Mouse (Mus musculus): ENCODE results near the gene Ctss.
"Not testable (repeated sequence)": the region's sequence is repeated elsewhere in the genome, so short reads cannot be mapped to it uniquely, and the experiment has no call there.

The Ctss gene

DNA sequence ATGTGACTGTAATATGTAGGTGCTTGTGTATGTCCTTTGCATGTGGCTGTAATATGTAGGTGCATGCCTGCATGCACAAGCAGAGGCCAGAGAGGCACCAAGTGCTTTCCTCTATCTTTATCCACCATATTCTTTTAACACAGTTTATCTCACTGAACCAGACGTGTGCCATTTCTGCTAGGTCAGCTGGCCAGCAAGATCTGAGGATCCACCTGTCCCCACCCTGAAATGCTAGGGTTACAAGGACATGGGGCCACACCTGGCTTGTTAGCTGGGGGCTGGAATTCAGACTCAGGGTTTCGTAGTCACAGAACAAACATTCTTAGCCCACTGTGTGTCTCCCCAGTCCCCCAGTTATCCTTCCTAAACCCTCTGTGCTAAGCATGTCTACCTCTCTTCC is 7.3 kb upstream of the Ctss start:
- Histone ChIP-seq H3K27me3 (ENCODE audit: control insufficient read depth, insufficient read depth, low read length, poor library complexity, severe bottlenecking) (no peaks in the 10 kb centered on the region), H3K36me3 (ENCODE audit: control insufficient read depth, insufficient read depth, low read length, poor library complexity, severe bottlenecking) (no peaks in the 10 kb centered on the region)
- no peak for DNase-seq (ENCODE audit: low read depth, low spot score)

DNA sequence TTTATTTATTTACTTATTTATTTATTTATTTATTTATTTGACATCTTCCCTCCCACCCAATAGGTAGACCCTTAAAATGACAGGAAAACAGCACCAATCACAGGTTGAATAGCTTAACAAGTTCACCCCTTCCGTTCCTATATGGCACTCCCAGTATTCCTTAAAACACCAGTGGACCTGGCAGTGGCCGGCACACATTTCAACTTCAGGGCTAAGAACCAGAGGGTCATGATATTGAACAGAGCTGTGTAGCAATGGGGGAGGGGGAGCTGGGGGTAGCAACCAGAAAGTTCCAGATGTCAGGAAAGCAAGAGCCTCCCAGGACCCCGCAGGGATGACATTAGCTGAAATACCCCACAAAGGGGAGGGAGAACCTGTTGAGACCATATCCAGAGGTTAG is 6.5 kb upstream of the Ctss start:
- Histone ChIP-seq H3K27me3 (ENCODE audit: control insufficient read depth, insufficient read depth, low read length, poor library complexity, severe bottlenecking) (no peaks in the 10 kb centered on the region), H3K36me3 (ENCODE audit: control insufficient read depth, insufficient read depth, low read length, poor library complexity, severe bottlenecking) (no peaks in the 10 kb centered on the region)
- no peak for DNase-seq (ENCODE audit: low read depth, low spot score)

DNA sequence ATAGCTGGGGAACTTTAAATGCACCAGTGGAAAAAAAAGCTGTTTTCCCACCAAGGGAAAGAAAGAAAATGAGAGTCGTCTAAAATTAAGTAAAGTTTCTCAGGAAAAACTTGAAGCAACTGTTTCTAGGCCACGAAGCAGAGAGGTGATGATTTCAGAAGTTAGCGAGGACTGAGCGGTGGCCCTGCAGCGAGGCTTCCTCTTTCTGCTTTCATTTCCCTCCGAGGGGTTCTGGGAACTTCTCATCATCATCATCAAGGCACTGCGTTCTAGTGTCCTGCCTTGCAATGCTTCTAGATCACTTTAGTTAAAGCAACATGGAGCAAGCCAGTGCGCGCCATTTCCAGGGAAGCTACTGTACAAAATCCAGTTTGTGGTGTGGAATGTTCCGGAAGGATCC is 5.4 kb upstream of the Ctss start:
- DNase-seq (ENCODE audit: low read depth, low spot score): peak; percentile 75
- Histone ChIP-seq H3K27me3 (ENCODE audit: control insufficient read depth, insufficient read depth, low read length, poor library complexity, severe bottlenecking) (no peaks in the 10 kb centered on the region), H3K36me3 (ENCODE audit: control insufficient read depth, insufficient read depth, low read length, poor library complexity, severe bottlenecking) (no peaks in the 10 kb centered on the region)

DNA sequence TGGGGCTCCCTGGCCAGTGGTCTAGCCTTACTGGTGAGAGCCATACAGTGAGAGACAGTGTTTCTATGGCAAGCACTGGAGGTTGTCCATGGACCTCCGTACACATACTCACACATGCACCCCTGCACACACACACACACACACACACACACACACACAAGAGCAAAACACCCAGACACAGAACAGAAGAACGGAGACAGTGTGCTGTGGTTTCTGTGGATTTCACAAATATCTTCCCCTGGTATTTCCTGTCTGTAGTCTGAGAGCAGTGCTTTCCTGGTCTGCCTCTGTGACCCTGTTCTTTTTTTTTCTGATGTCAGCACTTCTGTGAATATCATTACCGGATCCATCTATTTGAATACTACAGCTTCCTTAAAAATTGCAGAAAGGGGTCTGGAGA is 2.9 kb upstream of the Ctss start:
- no peaks in the 10 kb centered on the region for H3K27me3 ChIP-seq (ENCODE audit: control insufficient read depth, insufficient read depth, low read length, poor library complexity, severe bottlenecking)
- DNase-seq (ENCODE audit: low read depth, low spot score): peak; percentile 52
- no peaks in the 10 kb centered on the region for H3K36me3 ChIP-seq (ENCODE audit: control insufficient read depth, insufficient read depth, low read length, poor library complexity, severe bottlenecking)

DNA sequence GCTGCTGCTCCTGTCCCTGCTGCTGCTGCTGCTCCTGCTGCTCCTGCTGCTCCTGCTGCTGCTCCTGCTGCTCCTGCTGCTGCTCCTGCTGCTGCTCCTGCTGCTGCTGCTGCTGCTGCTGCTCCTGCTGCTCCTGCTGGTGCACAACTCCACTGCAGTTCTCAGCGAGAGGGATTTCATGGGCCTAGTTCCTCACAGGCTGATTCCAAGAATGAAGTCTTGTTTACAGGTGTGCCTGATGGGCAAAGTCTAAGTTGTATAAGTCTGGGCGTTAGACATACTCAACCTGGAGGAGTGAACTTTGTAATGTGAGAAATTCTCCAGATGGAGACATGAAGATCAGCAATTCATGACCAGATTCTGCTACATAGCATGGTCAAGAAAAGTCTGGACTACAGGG is 1.9 kb upstream of the Ctss start:
- peaks cover 4% of the 10 kb centered on the region for H3K36me3 ChIP-seq (ENCODE audit: control insufficient read depth, insufficient read depth, low read length, poor library complexity, severe bottlenecking)
- H3K27me3 ChIP-seq (ENCODE audit: control insufficient read depth, insufficient read depth, low read length, poor library complexity, severe bottlenecking): no peaks in the 10 kb centered on the region
- no peak for DNase-seq (ENCODE audit: low read depth, low spot score)

DNA sequence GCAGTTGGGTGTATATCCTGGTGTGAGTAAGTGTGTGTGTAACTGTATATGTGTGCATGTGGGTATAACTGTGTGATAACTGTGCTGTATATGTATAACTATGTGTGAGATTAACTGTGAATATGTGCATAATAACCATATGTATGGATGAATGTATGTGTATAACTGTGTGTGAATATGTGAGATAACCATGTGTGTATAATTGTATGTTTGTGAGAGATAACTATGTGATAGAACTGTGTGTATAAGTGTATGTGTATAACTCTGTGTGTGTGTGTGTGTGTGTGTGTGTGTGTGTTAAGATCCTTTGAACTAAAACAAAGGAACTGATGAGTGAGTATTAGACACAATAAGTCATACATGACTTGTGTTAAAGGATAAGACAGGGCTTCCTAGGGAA is 475 bp upstream of the Ctss start:
- no peak for DNase-seq (ENCODE audit: low read depth, low spot score)
- H3K36me3 ChIP-seq (ENCODE audit: control insufficient read depth, insufficient read depth, low read length, poor library complexity, severe bottlenecking): peaks cover 4% of the 10 kb centered on the region
- H3K27me3 ChIP-seq (ENCODE audit: control insufficient read depth, insufficient read depth, low read length, poor library complexity, severe bottlenecking): no peaks in the 10 kb centered on the region

DNA sequence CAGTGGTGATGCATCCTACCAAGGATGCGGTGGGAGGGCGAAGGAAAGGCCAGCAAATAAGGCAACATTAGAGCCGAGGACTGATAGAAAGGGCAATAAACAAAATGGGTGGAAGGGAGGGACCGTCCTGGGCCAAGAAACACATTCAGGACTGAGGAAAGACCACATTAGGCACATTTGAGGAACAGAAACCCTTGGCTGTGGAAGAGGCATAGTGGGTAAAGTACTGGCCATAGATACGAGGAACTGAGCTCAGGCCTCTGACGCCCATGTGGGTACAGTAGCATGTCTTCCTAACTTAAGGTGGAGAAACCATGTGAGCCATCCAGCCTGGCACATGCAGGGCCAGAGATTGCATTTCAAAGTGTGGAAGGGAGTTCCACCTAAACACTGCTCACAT is 3.2 kb downstream of the Ctss start:
- DNase-seq (ENCODE audit: low read depth, low spot score): peak; percentile 70
- Histone ChIP-seq H3K36me3 (ENCODE audit: control insufficient read depth, insufficient read depth, low read length, poor library complexity, severe bottlenecking) (peaks cover 6% of the 10 kb centered on the region), H3K27me3 (ENCODE audit: control insufficient read depth, insufficient read depth, low read length, poor library complexity, severe bottlenecking) (no peaks in the 10 kb centered on the region)

DNA sequence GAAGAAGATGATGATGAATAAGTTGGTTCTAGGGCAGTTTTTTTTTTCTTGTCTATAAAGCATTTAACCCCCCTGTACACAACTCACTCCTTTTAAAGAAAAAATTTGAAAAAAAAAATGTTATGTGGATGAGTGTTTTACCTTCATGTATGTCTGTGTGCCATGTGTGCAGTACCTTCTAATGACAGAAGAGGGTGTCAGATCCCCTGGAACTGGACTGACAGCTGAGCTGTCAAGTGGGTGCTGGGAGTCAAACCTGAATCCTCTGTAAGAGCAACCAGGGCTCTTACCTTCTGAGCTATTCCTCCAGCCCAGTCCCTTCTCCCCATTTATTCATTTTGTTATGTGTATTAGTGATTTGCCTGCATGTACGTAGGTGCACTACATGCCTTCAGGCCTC is 4.4 kb downstream of the Ctss start:
- no peak for DNase-seq (ENCODE audit: low read depth, low spot score)
- H3K36me3 ChIP-seq (ENCODE audit: control insufficient read depth, insufficient read depth, low read length, poor library complexity, severe bottlenecking): peaks cover 9% of the 10 kb centered on the region
- H3K27me3 ChIP-seq (ENCODE audit: control insufficient read depth, insufficient read depth, low read length, poor library complexity, severe bottlenecking): no peaks in the 10 kb centered on the region

DNA sequence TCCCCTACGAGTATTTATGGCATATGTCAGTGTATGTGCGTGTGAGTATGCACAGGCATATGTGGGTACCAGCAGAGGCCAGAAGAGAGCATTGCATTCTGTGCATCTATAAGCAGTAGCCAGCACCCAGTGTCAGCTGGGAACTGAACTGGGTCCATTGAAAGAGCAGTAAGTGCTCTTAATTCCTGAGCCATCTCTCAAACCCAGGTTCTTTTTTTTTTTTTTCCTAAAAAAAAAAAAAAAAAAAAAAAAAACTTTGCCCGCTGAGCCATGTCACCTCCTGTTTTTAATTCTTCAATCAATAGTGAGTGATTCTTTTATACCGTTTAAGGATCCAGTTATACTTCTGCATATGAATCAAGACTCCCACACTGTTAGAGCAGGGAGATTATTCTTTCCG is 6.8 kb downstream of the Ctss start:
- H3K36me3 ChIP-seq (ENCODE audit: control insufficient read depth, insufficient read depth, low read length, poor library complexity, severe bottlenecking): peaks cover 18% of the 10 kb centered on the region
- no peak for DNase-seq (ENCODE audit: low read depth, low spot score)
- H3K27me3 ChIP-seq (ENCODE audit: control insufficient read depth, insufficient read depth, low read length, poor library complexity, severe bottlenecking): no peaks in the 10 kb centered on the region

DNA sequence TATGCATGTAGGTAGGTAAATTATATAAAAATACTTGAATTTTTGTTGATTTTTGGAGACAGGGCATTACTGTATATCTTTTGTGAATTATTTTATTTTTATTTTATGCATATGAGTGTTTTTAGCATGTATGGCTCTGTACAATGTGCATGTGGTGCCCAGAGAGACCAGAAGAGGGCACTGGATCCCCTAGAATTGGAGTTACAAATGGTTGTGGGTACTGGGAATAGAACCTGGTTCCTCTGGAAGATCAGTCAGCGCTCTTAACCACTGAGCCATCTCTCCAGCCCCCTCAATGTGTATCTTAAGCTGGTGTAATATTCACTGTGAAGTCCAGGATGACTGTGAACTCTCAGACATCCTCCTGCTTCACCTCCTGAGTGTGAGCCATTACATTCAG is 8.3 kb downstream of the Ctss start:
- peaks cover 18% of the 10 kb centered on the region for H3K36me3 ChIP-seq (ENCODE audit: control insufficient read depth, insufficient read depth, low read length, poor library complexity, severe bottlenecking)
- no peak for DNase-seq (ENCODE audit: low read depth, low spot score)
- H3K27me3 ChIP-seq (ENCODE audit: control insufficient read depth, insufficient read depth, low read length, poor library complexity, severe bottlenecking): no peaks in the 10 kb centered on the region

DNA sequence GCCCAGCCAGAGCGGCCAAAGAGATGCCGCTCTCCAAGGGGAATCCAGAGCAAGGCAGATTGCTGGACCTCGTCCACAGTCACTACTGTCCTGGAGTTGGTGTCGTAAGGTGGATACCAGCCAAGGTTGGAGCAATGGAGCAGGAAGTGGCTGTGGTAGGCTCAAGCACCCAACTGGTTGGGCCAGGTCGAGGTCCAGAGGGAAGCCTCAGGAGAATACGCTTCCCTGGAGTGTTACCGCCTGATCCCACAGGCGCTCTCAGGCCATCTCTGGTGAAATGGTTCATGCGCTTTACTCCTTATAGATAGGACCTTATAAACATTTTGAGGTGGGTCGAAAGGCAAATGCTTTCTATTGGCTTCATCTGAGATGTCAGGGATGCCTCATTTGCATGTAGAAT is 12.3 kb downstream of the Ctss start:
- Histone ChIP-seq H3K36me3 (ENCODE audit: control insufficient read depth, insufficient read depth, low read length, poor library complexity, severe bottlenecking) (peaks cover 19% of the 10 kb centered on the region), H3K27me3 (ENCODE audit: control insufficient read depth, insufficient read depth, low read length, poor library complexity, severe bottlenecking) (no peaks in the 10 kb centered on the region)
- DNase-seq (ENCODE audit: low read depth, low spot score): no peak

DNA sequence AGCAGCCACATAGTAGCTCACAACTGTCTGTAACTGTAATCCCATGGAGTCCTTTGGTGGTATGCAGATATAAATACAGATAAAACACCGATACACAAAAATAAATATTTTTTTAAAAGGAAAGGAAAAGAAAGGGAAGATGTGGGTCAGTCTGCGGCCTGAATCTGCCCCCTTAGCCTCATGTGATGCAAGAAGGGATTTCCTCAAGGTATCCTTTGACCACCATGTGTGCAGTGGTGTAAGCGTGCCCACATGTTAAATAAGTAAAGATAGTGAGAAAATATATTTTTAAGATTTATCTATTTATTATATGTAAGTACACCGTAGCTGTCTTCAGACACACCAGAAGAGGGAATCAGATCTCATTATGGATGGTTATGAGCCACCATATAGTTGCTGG is 13.3 kb downstream of the Ctss start:
- Histone ChIP-seq H3K27me3 (ENCODE audit: control insufficient read depth, insufficient read depth, low read length, poor library complexity, severe bottlenecking) (no peaks in the 10 kb centered on the region), H3K36me3 (ENCODE audit: control insufficient read depth, insufficient read depth, low read length, poor library complexity, severe bottlenecking) (peaks cover 19% of the 10 kb centered on the region)
- DNase-seq (ENCODE audit: low read depth, low spot score): no peak

DNA sequence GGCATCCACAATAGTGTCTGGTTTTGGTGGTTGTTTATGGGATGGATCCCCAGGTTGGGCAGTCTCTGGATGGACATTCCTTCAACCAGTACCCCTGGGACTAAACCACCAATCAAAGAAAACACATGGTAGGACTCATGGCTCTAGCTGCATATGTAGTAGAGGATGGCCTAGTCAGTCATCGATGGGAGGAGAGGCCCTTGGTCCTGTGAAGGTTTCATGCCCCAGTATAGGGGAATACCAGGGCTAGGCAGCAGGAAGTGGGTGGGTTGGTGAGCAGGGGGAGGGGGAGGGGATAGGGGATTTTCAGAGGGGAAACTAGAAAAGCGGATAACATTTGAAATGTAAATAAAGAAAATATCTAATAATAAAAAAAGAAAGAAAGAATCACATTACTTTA is 14.6 kb downstream of the Ctss start:
- peaks cover 24% of the 10 kb centered on the region for H3K36me3 ChIP-seq (ENCODE audit: control insufficient read depth, insufficient read depth, low read length, poor library complexity, severe bottlenecking)
- DNase-seq (ENCODE audit: low read depth, low spot score): peak; percentile 64
- H3K27me3 ChIP-seq (ENCODE audit: control insufficient read depth, insufficient read depth, low read length, poor library complexity, severe bottlenecking): not testable (repeated sequence)

DNA sequence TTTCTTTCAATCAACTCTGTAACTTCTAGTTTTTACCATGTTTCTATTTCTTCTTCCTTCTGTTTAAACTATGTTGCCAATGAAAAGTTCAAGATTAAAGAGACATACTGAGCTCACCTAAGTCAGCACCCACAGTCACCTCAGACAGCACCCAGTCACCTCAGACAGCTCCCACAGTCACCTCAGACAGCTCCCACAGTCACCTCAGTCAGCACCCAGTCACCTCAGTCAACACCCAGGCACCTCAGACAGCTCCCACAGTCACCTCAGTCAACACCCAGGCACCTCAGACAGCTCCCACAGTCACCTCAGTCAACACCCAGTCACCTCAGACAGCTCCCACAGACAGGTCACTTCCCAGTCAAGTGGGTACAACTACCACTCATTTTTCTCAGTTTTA is 15.6 kb downstream of the Ctss start:
- no peak for DNase-seq (ENCODE audit: low read depth, low spot score)
- Histone ChIP-seq H3K27me3 (ENCODE audit: control insufficient read depth, insufficient read depth, low read length, poor library complexity, severe bottlenecking) (no peaks in the 10 kb centered on the region), H3K36me3 (ENCODE audit: control insufficient read depth, insufficient read depth, low read length, poor library complexity, severe bottlenecking) (peaks cover 29% of the 10 kb centered on the region)

DNA sequence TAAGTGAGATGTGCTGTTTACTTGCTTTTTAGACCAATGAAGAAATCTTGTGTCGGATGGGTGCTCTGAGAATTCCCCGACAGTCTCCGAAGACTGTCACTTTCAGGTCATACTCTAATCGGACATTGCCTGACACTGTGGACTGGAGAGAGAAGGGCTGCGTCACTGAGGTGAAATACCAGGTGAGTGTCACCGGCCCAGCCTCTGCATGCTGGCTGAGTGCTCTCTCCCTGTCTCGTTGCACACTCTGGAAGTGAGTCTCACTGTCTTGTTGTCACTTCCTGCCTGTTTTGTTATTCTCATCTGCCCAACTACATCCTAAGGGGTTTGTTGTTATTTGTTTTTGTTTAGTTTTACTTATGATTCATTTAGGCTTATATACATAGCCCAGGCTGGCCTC is 16.4 kb downstream of the Ctss start:
- no peaks in the 10 kb centered on the region for H3K27me3 ChIP-seq (ENCODE audit: control insufficient read depth, insufficient read depth, low read length, poor library complexity, severe bottlenecking)
- no peak for DNase-seq (ENCODE audit: low read depth, low spot score)

DNA sequence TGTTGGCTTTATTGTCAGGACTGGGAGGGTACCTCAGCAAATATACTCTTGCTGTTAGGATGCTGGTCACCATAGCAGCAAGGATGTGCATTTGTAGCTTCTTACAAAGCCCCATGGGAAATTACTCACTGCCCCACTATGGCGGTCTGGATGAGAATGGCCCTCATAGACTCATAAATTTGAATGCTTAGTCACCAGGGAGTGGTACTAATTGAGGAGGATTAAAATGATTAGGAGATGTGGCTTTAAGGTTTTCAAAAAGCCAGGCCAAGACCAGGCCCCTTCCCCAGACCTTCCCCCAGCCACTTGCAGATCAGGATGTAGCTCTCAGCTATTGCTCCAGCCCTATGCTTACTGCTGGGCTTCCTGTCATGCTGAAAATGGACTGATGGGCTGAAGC is 23.6 kb downstream of the Ctss start:
- no peak for DNase-seq (ENCODE audit: low read depth, low spot score)
- Histone ChIP-seq H3K36me3 (ENCODE audit: control insufficient read depth, insufficient read depth, low read length, poor library complexity, severe bottlenecking) (peaks cover 38% of the 10 kb centered on the region), H3K27me3 (ENCODE audit: control insufficient read depth, insufficient read depth, low read length, poor library complexity, severe bottlenecking) (no peaks in the 10 kb centered on the region)

More for the DNA sequence above, 16.4 kb downstream of the Ctss start:
- H3K36me3 ChIP-seq (ENCODE audit: control insufficient read depth, insufficient read depth, low read length, poor library complexity, severe bottlenecking): peaks cover 23% of the 10 kb centered on the region
